Mouse (Mus musculus) thymus, adult 2 months (tissue): ENCODE measurements around the gene Bpifa1.

Source experiments
- CTCF ChIP-seq: fragments of 200-500 bp; IDR thresholded peaks from 2 replicates; pipeline ENCODE4 v1.5.1; 2012; ENCODE audit warnings: mild to moderate bottlenecking, control low read depth, low read length, moderate library complexity, borderline replicate concordance; ENCODE audit not compliant: control insufficient read depth, poor library complexity, insufficient read depth; ENCODE audit errors: extremely low read depth
- POLR2A ChIP-seq: fragments of 200-500 bp; IDR thresholded peaks from 2 replicates; pipeline ENCODE4 v1.6.1; 2012; ENCODE audit warnings: mild to moderate bottlenecking, low read length, control low read depth, moderate library complexity; ENCODE audit not compliant: control insufficient read depth, poor library complexity, insufficient read depth; ENCODE audit errors: extremely low read depth

DNA sequence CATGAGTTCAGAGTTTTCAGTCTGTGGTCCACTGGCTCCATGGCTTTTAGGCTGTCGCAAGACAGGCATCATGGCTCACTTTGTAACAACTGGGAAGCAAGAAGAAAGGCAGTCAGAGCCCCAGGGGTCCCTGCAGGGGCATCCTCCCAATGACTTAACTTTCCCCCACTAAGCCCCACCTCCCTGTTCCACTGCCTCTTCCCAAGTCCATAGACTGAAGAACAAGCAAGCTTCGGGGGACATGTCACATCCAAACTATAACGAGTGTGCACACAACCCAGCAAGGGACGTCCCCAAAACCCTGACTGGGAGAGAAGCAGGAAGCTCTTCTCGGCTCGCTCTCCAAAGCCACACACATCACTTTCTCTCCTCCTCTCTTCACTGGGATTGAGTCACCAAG lies 28.9 kb downstream of the Bpifa1 start:
- TF ChIP-seq POLR2A (no peak), CTCF (no peak)
